Mouse (Mus musculus): ENCODE results near the gene Kif19a. TPM values are rescaled to one million over a fixed set of nuclear protein-coding genes. Genes with fewer than 3 reads are reported as not detected.

Kif19a gene
- total RNA-seq, 2 experiments from 2014 or later = 0.67 to 1.1 TPM

DNA sequence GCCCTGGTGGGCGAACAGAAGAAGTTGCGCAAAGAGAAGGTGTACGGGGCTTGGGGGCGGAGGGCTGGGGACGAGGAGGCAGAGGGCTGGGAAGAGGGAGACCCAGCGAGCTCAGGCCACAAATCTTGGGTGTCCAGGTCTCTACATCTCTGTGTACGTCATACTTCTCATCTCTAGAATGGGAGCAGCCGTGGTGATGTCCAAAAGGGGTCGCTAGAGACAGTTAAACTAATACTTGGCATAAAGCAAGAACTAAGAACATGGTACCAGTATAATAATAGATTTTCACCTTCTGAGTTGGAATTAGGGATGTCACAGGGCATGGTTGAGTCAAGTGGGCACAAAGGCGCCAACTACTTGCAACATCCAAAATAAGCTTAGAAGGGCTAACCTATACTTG is 20.7 kb downstream of the Kif19a start:
- no peak for DNase-seq

DNA sequence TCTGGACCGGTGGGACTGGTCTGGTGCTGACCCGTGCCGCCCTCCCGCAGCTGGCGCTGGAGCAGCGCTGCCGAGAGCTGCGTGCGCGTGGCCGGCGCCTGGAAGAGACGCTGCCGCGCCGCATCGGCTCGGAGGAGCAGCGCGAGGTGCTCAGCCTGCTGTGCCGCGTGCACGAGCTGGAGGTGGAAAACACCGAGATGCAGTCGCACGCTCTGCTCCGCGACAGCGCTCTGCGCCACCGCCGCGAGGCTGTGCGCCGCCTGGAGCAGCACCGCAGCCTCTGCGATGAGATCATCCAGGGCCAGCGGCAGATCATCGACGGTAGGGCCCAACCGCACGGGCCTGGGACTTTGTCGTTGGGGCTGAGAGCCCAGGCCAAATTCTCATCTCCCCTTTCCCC is 21.1 kb downstream of the Kif19a start:
- DNase-seq = peak; percentile 42

DNA sequence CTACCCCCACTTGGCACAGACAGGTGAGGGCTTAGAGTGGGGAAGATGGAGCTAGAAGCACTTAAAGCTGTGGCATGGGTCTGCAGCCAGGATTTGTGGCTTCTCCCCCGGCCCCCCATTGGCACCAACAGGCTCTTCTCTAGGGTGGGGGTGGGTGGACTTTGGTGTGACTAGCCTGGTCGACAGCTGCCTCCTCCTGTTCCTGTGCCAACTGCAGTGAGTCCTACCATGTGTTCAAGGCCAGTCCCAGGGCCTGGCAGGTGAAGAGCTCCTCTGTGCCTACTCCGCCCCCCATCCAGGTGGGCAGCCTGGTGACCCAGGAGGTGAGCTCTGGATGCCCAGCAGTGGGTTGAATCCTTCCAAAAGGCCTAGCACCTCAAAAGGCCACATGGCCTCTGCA is 22.4 kb downstream of the Kif19a start:
- no peak for DNase-seq

DNA sequence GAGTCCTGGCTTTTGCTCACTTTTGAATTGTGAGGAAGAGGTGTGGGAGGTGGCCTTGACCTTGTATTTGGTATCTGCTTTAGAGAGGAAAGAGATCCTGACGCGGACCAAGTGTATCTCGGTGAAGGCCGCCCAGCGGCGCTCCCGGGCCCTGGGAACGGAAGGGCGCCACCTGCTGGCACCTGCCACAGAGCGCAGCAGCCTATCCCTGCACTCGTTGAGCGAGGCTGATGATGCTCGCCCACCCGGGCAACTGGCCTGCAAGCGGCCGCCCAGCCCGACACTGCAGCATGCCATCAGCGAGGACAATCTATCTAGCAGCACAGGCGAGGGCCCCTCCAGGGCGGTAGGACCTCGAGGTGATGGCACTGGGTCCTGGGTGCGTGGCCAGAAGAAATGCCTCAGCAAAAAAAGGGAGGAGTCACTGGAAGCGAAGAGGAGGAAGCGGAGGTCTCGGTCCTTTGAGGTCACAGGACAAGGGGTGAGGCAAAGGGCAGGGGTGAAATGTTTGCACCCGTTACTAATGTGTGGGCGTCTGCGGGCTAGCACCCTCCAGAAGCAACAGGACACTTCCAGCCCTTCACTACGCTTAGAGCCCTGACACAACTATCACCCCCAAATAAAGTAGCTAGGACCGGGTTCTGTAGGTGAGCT is 24.0 kb downstream of the Kif19a start:
- DNase-seq = peak; percentile 93

DNA sequence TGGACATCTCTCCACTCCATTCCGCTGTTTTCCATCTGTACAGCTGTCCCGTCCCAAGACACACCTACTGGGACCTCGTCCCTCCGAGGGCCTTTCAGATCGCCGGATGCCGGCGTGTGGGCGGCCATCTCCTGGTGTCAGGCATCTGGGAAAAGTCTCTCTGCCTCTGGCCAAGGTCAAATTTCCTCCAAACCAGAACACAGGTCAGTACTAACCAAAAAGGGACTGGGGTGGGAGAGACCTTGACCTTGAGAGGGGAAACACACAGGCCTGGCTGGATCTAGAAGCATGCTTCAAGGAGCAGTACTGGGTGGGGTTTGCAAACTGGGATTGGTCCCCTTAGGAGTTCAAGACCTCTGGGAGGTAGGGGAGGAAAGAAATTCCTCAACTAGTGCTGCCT is 24.5 kb downstream of the Kif19a start:
- DNase-seq = no peak

DNA sequence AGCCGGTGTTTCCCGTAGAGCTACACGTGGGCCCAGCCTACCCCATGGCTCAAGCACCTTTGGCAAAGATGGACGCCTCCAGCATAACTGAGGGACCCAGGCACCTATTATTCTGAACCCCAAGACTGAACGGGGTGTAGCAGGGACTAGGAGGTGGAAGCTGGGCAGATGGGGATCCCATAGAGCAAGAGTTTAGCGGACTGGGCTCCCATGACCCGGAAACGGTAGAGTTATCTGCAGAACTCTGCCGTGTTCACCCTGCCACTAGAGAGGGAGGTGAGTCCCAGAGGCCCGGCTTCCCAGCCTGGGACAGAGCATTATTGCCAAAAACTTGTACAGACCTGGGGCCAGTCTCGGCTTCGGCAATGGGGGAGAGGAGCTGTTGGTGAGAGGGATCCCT is 25.0 kb downstream of the Kif19a start:
- DNase-seq = no peak

DNA sequence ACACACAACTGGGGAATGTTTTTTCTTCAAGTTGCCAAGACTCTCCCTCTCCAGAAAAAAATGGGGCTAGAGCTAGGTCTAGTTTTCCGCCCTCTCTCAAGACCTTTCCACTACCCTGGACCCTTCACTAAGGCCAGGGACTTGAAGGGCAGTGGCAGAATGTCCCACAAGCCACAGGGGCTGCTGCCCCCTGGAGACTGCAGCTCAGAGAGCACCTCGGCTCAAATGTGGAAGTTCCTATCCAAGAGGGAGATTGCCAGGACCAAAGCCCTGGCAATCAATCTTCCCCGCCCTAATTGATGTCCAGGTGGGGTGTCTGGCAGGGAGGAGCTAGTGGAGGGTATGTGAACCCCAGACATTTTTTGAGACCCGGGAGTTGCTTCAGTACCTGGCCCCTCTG is 25.7 kb downstream of the Kif19a start:
- DNase-seq = no peak

DNA sequence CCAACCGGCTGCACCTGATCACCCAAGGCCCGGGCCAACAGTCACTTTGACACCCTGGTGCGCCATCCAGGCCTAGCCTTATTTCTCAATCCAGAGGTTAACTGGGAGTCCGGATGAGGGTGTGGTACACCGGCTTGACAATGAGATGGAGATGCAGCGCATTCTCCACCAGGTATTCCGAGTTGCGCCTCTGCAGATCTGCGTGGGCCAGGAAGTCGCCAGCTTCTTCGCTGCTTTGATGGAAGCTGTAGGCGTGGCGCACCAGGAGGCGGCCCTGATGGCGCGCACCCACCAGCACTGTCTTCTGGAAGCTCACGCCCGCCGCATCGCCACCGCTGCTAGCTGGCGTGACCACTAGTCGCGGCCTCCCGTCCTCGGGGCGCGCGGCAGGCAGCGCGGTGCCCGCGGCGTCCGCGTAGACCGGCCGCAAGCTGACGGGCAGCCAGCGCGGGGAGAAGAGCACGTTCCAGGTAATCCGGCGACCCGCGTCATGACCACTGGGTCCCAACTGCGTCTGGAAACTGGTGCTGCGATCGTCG is 26.2 kb downstream of the Kif19a start:
- DNase-seq = no peak

DNA sequence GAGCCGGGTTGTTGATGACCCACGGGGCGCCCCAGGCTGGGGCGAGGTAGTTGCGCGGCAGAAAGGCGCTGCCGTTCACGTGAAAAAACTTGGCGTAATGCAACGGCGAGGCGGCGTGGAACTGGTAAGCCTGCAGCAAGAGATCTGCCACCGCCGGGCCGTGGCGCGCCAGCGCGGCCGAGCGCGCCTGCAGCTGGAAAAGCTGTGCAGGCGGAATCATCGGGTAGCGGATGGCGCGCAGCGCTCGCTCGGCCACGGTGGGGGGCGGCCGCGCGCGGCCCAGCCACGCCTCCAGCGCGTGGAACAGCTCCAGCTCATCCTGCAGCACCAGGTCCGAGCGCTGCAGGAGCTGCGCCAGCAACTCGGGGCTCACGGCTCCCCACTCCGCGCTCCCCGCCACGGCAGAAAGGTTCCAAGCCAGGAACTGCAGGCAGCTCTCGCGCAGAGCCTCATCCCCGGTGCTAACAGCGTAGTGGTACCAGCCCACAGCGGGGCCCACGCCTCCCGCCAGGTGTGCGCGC is 26.8 kb downstream of the Kif19a start:
- peak; percentile 32 for DNase-seq

DNA sequence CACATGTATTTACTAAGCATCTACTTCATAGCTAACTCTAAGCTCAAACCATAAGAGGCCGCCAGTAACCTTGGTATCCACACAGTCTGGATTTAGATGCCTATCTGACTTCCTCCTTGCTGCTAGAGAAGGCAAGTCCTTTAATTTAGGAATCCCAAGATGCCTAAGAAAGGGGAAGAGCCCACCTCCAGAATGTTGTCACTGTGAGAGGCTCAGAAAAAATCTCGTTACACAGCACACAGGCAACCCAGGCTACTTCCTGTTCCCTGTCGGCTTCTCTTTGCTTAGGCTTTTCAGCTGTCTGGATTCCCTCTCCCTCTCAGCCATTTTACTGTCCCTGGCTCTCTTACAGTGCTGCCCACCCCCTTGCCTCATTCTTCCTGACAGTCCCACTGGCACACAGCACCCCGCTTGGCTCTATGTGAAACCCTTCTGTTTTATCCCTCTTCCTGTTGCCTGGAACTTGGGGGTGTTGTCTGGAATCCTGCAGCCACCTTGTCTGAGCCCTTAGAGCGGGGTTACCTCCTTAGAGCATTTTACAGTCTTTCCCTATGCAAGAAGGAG is 27.8 kb downstream of the Kif19a start:
- no peak for DNase-seq

DNA sequence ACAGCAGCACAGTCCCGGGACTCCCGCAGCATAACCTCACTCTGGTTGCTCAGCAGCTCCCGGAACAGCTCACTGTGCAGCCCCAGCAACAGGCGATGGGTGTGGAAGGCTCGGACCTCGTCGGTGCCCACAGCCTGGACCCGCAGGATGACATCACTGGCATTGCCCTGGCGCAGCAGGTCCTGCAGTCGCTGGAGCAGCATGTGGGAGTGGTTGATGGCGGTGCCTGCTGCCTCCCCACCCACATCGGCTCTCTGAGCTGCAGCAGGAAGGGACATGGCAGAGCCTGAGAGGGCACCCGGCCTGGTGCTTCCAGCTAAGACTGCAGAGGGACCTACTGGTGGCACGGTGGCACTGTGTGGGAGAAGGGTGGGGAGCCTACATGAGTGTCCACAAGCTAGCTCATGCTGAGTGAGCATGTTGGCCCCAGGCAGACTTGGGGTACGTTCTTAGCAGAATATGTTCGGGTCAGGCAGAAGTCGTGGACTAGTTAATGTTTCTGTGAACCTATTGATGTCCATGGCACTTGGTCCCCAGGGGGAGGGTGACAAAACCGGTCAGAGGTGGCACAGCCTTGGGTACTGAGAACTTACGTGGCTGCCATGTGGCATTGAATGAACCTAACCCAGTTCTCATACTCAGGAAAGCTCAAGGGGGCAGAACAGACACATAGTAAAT is 28.8 kb downstream of the Kif19a start:
- DNase-seq = no peak

DNA sequence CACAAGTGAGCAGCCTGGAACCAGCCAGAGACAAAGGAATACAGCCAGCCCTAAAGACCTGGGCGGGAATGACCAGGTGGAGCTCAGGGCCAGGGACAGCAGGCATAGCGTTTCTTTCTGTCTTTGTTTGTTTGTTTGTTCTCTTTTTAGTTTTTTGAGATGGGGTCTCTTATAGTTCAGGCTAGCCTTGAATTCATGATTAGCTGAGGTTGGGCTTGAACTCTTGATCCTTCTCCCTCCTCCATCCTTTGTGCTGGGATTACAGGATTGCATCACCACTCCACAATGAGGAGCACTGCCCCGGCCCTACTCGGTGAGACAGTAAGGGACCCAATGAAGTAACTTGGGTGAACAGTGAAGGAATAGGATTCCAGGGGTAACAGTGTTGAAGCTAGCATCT is 29.5 kb downstream of the Kif19a start:
- no peak for DNase-seq

DNA sequence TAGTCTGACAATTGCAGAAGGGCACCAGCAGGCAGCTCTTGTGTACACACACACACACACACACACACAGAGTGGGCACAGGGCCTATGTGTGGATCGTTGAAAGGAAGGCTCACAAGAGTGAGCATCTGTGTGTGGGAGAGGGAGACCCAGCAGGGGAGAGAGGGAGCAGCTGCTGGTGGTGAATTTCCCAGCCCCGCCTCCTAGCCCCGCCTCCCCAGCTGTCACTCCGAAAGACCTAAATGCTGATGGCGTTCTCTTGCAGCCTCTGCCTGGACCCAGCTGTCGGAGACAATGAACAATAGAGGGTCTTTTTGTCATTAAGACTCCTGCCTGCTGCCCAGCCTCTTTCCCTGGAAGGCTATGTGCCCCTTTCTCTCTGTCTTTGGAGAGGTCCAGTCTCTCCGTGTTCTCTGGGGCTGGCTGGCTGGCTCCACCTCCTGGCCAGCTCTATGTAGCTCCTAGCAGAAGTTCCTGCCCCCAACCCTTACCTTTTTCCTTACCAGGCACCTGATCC is 30.1 kb downstream of the Kif19a start:
- peak; percentile 46 for DNase-seq

DNA sequence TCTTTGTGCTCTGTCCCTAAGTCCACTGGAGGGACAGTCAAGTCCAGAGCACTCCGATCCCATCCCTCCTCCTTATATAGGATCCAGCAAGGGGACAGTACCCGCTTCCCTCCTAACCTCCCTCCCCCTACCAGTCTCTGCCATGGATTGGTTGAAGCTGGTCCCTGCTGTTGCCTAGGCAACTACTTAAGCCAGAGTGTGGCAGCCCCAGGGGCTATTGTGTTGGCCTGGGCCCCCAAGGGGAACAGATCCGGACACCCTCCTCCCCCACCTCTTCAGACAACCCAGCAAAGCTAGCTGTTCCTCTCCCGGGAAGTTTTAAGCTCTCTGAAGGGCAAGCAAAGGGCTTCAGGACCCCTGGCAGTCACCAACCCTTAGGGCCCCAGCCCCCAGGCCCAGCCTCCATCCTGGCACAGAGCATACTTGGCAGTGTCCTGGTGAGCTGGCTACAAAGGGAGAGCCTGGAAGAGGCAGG is 30.7 kb downstream of the Kif19a start, which contains the start of gene Btbd17:
Gene Btbd17 (minus strand): TSS at position 98 of the 475 bp plus-strand sequence.
- no peak for DNase-seq

DNA sequence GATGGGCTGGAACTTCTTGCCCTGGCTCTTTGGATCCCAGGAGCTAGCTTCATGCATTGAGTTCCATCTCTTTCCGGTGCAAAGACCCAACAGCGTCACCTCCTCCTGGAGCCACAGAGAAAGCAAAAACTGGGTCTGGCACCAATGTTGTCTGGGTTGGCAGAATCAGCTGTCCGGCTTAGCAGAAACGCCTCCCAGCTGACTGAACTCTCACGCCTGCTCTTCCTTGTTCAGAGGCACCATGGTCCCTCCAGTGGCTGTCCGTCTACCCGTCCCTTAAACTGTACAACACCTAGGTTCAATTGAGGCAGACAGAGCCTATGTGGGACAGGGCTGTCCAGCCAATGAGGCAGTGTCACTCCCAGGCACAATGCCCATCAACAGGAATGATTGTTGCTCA is 32.0 kb downstream of the Kif19a start:
- no peak for DNase-seq

DNA sequence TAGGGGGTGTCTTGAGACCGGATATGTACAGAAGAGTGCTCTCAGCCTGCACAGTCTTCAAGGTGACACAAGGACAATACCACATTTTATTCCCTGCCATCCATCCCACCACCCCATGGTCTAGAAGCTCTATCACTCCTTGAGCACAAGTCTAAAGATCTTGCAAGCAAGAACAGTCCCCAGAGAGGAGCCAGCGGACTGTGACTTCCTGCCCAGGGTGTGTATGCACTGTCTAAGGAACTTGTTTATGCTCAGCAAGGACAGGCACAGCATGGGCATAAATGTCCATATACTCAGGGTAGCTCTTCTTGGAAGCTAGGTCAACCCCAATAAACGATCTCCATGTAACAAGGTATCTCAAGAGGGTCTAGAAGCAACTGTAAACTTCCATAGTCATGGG is 32.8 kb downstream of the Kif19a start:
- no peak for DNase-seq

DNA sequence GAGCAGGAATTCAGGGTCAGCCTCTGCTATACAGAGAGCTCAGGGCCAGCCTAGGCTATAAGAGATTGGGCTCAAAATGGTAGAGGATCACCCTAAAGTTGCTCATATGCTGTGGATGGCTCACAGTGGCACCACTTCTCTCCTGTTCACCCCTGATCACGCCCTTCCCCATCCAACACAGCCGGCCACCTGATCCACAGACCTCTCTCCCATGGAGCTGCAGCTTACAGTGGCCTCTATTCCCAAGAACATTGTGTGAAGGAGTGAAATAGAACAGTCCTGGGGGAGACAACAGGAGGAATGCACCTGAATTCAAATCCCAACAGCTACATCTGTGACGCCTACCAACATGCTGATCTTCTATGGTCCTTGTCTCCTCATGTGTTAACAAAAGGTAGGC is 33.4 kb downstream of the Kif19a start, which contains the start of gene Gpr142:
Gene Gpr142 (plus strand): TSS at position 301 of the 400 bp plus-strand sequence.
- DNase-seq = no peak

DNA sequence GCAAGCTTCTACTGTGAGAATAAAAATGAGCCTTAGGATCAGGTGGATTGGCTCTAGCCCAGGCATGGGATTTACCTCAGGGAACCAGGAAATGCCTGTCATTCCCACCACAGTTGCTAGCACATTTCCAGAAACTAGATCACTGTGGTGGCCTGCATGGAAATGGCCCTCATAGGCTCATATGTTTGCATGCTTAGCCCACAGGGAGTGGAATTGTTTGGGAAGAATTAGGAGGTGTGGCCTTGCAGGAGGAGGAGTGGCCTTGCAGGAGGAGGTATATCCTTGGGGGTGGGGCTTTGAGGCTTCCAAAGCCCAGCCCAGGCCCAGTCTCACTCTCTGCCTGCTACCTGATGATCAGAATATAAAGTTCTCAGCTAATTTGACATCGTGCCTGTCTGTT is 36.7 kb downstream of the Kif19a start:
- DNase-seq = no peak

DNA sequence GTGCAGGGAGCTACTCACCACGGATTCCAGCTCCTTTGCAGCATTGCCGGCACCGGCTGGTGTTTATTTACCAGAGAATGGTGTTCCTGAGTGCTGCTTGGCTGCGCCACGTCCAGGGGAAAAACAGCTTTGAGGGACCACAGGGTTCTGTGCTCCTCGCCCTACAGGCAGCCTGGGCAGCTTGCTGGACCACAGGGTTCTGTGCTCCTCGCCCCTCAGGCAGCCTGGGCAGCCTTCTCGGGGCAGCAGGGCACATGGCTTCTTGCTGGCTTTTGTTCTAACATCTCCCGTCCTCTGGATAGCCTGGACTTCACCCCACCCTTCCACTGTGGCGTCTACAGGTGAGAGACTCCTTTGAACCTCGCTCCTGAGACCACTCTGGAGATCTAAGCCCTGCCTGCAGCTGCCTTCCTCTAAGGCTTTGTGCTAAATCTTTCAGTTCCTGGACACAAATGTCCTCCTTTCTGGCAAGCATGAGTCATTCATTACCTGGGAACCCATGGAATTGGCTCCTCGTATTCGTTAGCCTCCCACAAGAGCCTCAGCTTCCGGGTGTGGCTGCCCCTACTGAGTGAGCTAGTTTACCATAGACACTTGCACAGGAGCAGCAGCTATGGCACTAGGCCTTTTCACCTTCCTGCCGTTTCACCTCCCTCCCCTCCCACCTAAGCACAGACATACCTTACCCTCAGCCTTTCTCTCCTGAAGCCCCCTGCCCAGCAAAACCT is 37.5 kb downstream of the Kif19a start:
- DNase-seq = no peak

DNA sequence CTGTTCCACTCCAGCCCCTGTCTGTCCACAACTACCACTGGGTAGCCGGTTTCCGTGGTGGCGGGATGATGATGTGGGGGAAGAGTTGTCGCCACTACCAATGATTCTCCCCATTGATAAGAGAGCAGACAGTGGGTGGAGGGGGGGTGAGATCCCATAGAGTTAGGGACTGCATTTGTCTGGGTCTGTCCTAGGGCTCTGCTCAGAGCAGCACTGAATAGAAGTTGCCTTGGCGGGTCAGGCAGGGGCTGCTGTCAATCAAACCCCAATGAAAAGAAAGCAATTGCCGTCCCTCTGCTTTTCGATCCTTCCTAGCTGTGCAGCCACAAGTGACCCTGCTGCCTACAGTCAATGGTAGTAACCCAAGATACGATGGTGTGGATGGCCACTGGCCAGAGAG is 38.8 kb downstream of the Kif19a start:
- no peak for DNase-seq

DNA sequence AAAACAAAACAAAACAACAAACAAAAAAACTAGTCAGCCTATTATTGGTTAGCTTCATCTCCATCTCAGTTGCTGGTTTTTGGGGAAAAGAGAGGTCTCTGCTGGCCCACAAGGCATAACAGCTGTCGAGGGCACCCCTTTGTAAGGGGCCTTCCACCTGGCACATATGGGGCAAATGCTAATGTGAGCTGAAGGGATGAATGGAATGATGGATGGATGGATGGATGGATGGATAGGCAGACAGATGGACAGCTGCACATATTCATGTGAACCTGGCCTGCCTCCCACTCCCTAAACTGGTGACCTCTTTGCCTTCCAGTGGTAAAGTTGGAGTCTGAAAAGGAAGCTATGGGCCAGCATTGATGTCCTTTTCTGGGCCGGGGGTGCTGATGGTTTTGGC is 41.8 kb downstream of the Kif19a start:
- no peak for DNase-seq

Measured in adrenal gland, postnatal 10 days (tissue).